In the genomic region with DNA sequence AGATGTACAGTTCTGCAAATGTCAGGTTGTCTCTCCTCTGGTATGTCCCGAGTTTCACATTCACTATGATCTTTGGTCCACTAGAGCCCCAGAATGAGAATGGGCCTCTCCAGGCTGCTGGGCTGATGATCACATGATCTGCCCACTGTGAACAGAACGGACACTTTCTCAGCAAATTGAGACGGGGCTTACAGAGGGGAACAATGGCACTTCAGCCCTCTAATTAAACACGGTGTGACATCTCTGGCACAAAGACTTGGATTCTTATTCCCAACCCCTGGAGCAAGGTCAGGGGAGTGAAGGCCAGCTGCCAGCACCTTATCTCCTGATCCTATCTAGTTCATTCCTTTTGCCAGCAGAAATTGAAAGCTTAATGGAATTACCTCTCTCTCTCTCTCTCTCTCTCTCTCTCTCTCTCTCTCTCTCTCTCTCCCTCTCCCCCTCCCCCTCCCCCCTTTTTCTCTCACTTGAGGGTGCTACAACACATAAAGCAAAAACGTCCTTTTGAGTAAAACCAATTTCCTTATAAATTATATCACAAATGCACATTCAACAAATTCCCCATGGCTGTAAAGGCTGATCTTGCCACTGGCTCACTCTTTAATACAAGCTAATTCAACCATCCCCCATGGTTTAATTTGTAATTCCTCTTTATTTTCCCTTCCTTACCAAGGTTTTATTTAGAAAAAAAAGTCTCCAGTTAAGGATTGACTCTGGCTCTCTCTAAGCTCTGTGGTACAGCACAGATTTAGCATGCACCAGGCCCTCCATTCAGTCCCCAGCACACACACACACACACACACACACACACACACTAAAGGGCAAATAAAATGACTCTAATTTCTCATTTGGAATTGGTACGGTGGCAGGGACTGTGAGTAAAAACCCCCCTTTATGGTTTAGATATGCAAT, we compare ENCODE assay signal across 7 mouse cellular contexts.
DNase-seq lines count a peak whose midpoint lies in the region; ATAC-seq lines count a peak whose summit lies in the region.

No protein-coding gene starts in this region.

- H3K4me3 ChIP-seq in forebrain, embryonic 10.5 days = peak overlapping the region; percentile 19; the same call in 1 of the 2 replicates
- H3K4me3 ChIP-seq in kidney, embryonic 14.5 days (ENCODE audit: low read length) = no peak overlapping the region
- H3K4me3 ChIP-seq in midbrain, embryonic 16.5 days (ENCODE audit: low read depth, low read length) = no peak overlapping the region

- ATAC-seq in kidney, embryonic 14.5 days (ENCODE audit: low FRiP score, low TSS enrichment) = peak; percentile 48; the same call in 1 of the 2 replicates
- ATAC-seq in midbrain, embryonic 16.5 days = peak; percentile 77
- no peak for ATAC-seq in monocyte, adult 5-6 weeks (replicated peaks; ENCODE audit: insufficient number of reproducible peaks, low FRiP score, low TSS enrichment, poor library complexity, severe bottlenecking)

- peak; percentile 66 for DNase-seq in embryo, embryonic 10 days (ENCODE audit: low spot score)
- peak; percentile 46 for DNase-seq in forebrain, embryonic 10.5 days (ENCODE audit: extremely low spot score, low spot score)
- DNase-seq in gastrocnemius, postnatal 25 days = no peak
- DNase-seq in urinary bladder, postnatal 4 days (ENCODE audit: low spot score in 2 of 2) = no peak

- 0 out of 2 replicates have a peak, but pooled peaks cover 2% of the 10 kb centered on the region for H3K36me3 ChIP-seq in forebrain, embryonic 10.5 days (replicated peaks)
- H3K36me3 ChIP-seq in kidney, embryonic 14.5 days (ENCODE audit: control insufficient read depth, insufficient read depth, low read length) = no peaks in the 10 kb centered on the region
- no peaks in the 10 kb centered on the region for H3K36me3 ChIP-seq in midbrain, embryonic 16.5 days (ENCODE audit: control insufficient read depth, insufficient read depth, low read length)

- H3K9ac ChIP-seq in kidney, embryonic 14.5 days (ENCODE audit: low read depth, low read length) = no peak overlapping the region
- no peak overlapping the region for H3K9ac ChIP-seq in midbrain, embryonic 16.5 days (ENCODE audit: low read depth, low read length)

- 8% methylated on average over 6 of the region's 6 CpGs for WGBS in forebrain, embryonic 10.5 days
- WGBS in kidney, embryonic 14.5 days = 22% methylated on average over 6 of the region's 6 CpGs
- whole genome bisulfite sequencing in midbrain, embryonic 16.5 days = 4% methylated on average over 6 of the region's 6 CpGs

- no peaks in the 10 kb centered on the region for H3K27me3 ChIP-seq in forebrain, embryonic 10.5 days (ENCODE audit: poor library complexity, severe bottlenecking)
- H3K27me3 ChIP-seq in kidney, embryonic 14.5 days (ENCODE audit: control insufficient read depth, insufficient read depth, low read length) = no peaks in the 10 kb centered on the region
- H3K27me3 ChIP-seq in midbrain, embryonic 16.5 days (ENCODE audit: control insufficient read depth, insufficient read depth, low read depth, low read length) = no peaks in the 10 kb centered on the region

- H3K4me1 ChIP-seq in forebrain, embryonic 10.5 days = peaks cover 35% of the 10 kb centered on the region
- no peaks in the 10 kb centered on the region; the same call in 1 of the 2 replicates for H3K4me1 ChIP-seq in kidney, embryonic 14.5 days (ENCODE audit: control insufficient read depth, insufficient read depth, low read length)
- peaks cover 22% of the 10 kb centered on the region for H3K4me1 ChIP-seq in midbrain, embryonic 16.5 days (ENCODE audit: control insufficient read depth, insufficient read depth, low read length)

- H3K27ac ChIP-seq in forebrain, embryonic 10.5 days = peak overlapping the region; percentile 85
- H3K27ac ChIP-seq in kidney, embryonic 14.5 days (ENCODE audit: low read depth, low read length) = no peak overlapping the region
- peak overlapping the region; percentile 72 for H3K27ac ChIP-seq in midbrain, embryonic 16.5 days (ENCODE audit: low read length)

- H3K4me2 ChIP-seq in kidney, embryonic 14.5 days (replicated peaks; ENCODE audit: low read depth, low read length) = no peak overlapping the region
- no peak overlapping the region for H3K4me2 ChIP-seq in midbrain, embryonic 16.5 days (ENCODE audit: low read length)

- no peaks in the 10 kb centered on the region for H3K9me3 ChIP-seq in forebrain, embryonic 10.5 days
- H3K9me3 ChIP-seq in kidney, embryonic 14.5 days (ENCODE audit: control insufficient read depth, low read length) = no peaks in the 10 kb centered on the region
- no peaks in the 10 kb centered on the region for H3K9me3 ChIP-seq in midbrain, embryonic 16.5 days (replicated peaks; ENCODE audit: control insufficient read depth, low read length, poor library complexity, severe bottlenecking)

Comparison
In these comparisons a context has a peak if more than half of its experiments do, and no peak if none do; other contexts are left out.
1. DNase-seq: peak in embryo, embryonic 10 days (single experiment) and forebrain, embryonic 10.5 days (single experiment); none in gastrocnemius, postnatal 25 days (single experiment) and urinary bladder, postnatal 4 days (0 of 2).